Mouse (Mus musculus) urinary bladder, postnatal 4 days (tissue): Measurements from ENCODE around the gene Shd.
"Not testable (repeated sequence)": the region's sequence is repeated elsewhere in the genome, so short reads cannot be mapped to it uniquely, and the experiment has no call there.

ENCODE experiments used
- DNase-seq, 2 experiments: peaks; one replicate each; pipeline ENCODE4 v3.0.0; 2021 to 2022; ENCODE audit warnings: low spot score in 2 of 2

The Shd gene

DNA sequence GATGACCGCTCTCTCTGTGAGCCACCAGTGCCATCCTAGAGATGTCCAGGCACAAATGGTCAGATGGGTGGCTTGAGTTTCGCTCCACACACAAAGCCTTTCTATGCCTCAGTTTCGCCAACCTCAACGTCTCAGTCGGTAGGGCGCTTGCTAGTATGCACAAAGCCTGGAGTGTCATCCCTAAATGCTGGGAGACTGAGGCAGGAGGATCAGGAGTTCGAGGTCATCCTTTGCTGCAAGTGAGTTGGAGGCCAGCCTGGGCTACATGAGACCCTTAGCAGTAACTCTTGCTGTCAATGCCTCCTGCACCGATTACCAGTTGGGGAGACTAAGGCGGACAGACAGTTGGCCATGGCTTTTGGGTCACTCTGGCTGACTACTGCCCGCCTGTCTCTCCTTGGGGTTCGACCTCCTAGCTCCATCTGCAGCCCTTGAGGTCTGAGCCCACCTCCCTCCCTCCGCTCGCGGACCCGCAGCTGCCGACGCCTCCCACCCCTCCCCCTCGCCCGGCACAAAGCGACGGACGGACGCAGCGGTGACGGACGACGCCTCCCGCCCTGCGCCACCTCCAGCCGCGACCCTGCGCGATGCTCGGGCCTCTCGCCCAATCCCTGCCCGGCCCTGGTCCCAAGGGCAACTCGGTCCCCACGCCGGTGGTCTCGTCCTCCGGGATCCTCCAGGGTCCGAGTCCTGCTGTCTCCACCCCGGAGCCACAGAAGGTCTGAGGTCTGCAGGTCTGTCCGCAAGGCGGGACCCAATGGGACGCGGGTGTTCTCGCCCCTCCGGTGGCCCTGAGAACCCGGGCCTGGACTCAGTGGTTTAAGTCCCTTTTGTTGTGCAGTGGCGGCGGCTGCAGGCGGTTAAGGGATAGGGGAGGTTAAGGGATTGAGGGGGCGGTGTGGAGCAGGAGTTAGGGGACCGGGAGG, at the start of gene Shd:
Gene Shd (plus strand): TSS at position 502 of the 926 bp plus-strand sequence.
- no peak for DNase-seq

DNA sequence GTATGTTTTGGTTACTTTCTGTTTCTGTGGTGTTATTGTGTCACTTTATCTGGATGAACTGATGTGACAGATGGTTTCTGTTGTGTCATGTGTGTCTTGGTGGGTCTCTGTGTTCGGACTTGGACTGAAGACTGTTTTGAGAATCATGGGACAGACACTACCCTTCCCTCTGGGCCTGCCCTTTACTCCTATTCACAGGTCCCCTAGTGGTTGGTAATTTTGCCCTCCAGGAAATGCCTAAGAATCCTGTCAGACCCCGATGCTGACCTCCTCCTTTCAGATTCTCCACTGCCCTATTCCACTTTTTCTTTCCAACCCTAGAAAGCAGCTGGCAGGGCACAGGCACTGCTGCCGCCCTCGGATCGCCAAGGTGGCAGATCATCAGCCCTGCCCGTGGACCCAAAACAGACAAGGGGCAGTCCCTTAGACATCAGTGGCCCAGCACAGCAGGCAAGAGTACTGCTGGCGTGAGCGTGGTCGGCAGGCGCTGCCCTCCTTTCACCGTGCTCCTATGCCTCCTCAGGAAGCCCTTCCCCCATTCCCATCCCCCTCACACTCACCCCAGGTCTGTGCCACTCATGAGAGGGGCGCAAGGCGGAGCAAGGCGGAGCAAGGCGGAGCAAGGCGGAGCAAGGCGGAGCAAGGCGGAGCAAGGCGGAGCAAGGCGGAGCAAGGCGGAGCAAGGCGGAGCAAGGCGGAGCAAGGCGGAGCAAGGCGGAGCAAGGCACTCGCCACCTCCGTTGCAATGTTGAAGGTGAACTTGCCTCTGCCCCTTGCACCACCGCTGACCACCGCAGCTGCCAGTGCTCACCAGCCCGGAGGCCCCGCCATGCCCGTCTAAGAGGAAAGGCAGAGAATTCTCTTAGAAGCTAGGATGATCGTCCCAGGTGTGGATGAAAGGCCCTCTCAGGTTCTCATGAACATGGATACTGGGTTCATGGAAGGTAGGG, 38.4 kb upstream of the Shd start:
- peak; percentile 48 to 61 for DNase-seq

DNA sequence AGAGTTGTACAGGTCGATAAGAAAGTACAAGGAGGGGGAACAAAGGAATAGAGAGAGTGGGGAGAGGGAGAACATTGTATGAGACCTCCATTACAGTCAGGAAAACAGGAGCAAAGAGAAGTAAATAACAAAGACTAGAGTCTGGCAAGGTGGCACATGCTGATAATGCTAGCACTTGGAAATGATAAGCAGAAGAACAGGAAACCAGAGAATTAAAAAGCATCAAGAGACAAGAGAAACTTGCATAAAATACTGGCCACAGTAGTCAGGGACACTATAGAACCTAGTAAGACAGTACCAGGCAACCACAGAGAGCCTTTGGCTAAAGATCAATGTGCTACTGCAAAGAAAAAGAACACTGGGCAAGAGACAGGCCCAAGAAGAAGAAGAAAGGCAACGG, 37.6 kb upstream of the Shd start:
- DNase-seq = no peak

DNA sequence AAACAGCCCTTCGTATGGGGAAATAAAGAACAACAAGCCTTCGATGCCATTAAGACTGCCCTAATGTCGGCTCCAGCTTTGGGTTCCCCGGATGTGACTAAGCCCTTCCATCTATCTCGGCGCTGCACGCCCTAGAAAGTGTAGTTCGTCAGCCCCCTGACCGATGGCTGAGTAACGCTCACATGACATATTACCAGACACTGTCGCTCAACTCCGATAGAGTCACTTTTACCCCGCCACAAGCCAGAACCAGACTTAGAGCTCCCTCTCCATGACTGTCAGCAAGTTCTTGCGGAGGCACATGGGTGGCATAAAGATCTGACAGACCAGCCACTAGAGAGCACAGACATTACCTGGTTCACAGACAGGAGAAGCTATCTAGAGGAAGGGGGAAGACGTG, 37.1 kb upstream of the Shd start:
- DNase-seq = peak in 1 of 2 experiments; percentile 57

DNA sequence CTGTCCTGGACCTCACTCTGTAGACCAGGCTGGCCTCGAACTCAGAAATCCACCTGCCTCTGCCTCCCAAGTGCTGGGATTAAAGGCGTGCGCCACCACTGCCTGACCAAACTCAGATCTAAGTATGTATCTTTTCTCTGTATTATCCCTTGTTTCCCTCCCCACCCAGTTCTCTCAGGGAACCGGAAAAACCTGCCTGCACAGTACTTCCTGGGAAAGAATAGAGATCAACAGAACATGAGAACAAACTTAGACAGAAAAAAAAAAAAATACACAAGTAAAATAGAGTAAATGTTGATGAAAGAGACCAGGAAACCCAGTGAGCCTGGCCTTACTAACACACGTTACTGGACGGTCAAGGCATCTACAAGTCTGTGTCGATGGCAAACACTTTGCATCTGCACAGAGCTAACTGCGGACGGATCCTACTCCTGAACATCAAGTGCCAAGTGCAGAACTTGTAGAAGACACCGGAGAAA, 25.8 kb upstream of the Shd start:
- not testable (repeated sequence) for DNase-seq

DNA sequence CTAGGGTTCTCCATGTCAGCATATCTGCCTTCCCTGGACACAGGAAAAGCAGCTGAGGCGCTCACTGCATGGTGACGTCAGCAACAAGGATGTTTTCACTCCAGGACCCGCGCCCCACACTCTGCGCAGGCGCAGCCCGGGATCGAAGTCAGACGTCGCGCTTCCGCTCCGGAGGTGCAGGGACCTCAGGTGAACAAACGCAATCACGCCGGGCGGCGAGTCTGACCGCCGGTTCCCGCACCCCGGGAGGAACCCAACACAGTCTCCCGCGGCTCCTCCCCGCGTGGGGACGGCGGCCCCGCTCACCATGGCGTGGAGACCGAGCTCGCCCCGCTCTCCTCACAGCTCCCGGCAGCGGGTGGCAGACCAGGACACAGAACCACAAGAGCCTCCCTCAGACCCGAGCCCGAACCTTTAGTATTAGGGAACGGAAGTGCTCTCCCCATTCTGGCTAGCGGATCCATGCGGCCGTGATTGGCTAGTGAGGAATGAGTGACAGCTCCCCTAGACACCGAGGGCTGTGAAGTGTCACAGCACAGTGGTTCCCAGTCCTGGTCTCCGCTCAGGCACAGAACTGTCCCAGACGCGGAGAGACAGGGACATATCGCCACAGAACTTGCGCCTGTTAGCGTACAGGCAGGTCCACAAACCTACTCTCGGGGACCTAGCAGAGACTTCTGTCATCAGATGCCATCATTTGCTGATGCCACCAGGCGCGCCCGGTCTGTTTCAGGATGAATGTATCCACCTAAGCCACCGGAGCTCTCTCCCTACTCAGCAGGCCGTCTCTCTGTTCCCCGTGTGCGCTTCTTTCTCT, 25.2 kb upstream of the Shd start:
- peak; percentile 86 to 91 for DNase-seq

DNA sequence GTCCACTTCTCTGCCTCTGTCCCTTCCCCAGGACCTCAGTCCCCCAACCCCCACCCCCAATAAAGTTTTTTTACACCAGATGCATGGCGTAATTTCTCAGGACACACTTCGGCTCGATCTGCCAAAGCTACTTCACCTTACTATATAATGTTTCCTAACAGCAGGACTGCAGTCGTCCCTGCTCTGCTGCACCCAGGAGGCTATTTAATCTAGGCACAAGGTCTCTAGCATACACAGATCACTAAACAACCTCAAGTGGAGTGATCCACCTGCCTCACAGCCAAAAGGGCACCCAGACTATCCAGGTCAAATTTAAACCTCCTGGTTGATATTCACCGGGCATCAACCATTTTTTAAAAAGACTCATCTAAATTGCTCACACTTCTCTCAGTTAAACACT, 24.6 kb upstream of the Shd start:
- DNase-seq = no peak

DNA sequence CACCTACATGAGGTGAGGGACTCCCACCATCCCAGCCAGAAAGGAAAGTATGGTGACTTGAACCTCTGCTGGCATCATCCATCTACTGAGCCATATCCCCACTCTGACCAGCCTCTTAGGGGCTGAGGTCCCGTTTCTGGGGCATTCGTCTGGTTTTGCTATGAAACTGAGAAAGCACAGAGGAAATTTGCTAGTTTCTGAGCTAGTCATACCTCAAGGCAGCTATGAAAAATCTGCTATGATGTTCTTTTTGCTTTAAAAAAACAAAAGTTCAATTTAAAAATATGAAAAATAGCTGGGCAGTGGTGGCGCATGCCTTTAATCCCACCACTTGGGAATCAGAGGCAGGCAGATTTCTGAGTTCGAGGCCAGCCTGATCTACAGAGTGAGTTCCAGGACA, 21.6 kb upstream of the Shd start:
- no peak for DNase-seq

DNA sequence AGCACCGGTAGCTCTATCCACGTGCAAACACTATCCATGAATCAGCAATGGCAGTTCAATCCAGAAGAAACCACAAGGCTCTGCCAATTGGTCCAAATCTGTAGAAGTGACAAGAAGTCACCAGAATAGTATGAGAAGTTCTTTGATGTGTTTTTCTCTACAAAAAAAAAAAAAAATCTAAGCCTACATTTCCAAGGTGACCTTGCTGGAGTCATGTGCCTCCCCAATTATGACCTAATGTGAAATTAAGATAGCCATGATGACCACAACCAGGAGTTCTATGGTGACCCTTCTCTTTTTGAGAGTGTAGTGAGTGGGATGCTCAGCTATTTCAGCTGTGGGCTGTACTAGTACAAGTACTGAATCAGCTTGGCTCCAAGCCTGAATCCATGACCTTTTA, 20.9 kb upstream of the Shd start, which contains the start of gene Zfp119b:
Gene Zfp119b (minus strand): TSS at position 101 of the 400 bp plus-strand sequence.
- no peak for DNase-seq

DNA sequence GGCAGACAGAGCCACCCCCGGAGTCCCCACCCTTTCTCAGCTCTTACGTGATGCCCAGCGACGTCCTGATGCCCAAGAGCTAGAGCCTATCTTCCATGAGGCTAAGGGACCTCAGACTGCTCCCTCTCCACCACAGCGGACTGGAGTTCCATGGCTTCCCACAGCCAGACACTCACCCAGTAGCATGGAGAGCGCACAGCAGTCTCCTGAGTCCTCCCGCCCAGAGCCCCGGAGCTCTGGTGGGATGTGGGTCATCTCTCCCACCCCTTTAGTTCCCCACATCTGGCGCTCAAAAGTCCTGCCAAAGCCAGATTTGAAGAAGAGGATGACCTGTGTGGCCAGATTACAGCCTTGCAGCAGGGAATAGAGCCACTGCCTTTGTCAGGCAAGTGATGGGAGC, 19.7 kb upstream of the Shd start:
- peak in 1 of 2 experiments; percentile 54 for DNase-seq

DNA sequence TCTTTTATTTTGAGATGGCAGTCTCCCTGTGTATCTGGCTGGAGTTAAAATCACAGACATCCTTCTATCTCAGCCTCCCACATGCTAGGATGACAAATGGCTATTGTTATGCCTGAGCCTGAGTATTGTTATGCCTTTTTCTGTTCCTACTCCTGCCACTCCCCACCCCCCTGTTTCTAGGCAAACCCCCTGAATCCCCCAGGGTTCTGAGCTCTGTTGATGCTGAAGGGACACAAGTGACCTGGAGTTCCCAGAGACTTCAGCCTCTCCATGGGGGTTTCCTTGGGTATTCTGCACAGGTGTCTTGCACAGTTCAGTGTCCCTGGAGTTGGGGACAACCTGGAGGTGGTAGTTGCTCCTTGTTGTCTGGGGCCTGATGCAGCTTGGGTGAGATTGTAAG, 18.2 kb upstream of the Shd start:
- DNase-seq = no peak

DNA sequence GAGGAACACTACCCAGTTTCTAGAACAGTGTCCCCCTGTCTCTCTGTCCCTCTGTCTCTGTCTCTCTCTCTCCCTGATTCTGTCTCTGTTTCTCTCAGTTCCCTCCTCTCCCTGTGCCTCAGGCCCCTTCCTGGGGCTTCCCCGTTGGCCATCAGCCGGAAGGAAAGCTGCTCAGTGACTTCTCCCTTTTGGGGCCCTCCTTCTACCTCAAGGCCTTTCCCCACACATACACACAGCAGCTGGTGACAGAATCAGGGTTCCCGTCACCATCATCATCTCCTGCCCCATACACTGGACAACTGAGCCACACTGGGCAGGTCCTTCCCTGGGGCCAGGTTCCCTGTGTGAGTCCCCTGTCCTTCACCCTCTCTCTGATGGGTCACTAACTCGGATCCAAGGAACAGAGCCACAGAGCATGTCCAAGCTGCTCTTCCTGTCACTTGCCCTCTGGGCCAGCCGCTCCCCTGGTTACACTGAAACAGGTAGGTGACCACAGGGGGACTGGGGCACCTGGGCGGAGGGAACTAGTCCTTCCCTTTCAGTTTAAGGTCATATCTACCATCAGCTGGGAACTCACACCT, 17.7 kb upstream of the Shd start, which contains the start of gene Ebi3:
Gene Ebi3 (plus strand): TSS at position 194 of the 581 bp plus-strand sequence.
- DNase-seq = peak; percentile 17 to 57

DNA sequence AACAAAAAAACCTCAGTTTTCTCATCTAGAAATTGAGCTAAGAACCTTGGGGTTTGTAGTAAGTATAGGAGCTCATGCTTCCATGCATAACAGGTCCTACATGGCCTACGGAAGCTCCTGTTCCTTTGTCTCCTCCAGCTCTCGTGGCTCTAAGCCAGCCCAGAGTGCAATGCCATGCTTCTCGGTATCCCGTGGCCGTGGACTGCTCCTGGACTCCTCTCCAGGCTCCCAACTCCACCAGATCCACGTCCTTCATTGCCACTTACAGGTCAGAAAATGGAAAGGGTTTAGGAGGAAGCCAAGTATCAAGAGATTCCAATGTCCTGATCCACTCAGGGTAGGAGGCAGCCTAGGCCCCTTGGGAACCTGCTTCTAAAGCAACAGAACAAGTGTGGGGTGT, 16.5 kb upstream of the Shd start:
- DNase-seq = no peak

DNA sequence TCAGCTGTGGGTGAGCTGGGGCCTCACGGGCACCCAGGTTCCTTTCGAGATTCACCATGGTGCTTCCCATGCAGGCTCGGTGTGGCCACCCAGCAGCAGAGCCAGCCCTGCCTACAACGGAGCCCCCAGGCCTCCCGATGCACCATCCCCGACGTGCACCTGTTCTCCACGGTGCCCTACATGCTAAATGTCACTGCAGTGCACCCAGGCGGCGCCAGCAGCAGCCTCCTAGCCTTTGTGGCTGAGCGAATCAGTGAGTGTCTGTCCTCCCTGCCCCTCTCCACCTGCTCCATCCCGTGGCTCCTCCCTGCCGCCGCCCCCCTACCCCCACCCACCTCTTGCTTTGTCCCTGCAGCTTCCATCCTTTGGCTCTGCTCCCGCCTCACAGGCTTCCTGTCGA, 16.0 kb upstream of the Shd start:
- peak in 1 of 2 experiments; percentile 56 for DNase-seq

DNA sequence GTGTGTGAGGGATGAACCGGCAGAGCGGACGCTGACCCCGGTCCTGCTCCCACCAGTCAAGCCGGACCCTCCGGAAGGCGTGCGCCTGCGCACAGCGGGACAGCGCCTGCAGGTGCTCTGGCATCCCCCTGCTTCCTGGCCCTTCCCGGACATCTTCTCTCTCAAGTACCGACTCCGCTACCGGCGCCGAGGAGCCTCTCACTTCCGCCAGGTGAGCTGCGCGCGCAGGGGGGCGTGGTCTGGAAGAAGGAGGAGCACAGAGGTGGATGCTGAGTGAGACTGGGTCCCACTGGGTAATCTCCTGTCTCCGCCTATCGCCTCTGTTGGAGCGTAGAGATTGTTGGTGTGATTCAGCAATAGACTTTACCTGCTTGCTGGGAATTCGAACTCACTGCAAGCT, 14.1 kb upstream of the Shd start:
- peak; percentile 64 to 81 for DNase-seq

DNA sequence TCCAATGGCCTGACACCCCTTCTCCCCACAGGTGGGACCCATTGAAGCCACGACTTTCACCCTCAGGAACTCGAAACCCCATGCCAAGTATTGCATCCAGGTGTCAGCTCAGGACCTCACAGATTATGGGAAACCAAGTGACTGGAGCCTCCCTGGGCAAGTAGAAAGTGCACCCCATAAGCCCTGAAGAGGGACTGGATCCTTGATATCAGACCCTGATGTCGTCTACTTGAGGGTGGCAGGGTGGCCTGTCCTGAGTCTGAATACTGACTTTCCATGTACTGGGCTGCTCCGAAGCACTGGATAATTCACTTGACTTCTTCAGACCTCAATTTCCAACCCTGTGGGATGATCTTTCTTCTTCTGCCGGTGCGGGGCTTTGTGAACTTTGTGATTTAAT, 13.7 kb upstream of the Shd start:
- peak in 1 of 2 experiments; percentile 53 for DNase-seq

DNA sequence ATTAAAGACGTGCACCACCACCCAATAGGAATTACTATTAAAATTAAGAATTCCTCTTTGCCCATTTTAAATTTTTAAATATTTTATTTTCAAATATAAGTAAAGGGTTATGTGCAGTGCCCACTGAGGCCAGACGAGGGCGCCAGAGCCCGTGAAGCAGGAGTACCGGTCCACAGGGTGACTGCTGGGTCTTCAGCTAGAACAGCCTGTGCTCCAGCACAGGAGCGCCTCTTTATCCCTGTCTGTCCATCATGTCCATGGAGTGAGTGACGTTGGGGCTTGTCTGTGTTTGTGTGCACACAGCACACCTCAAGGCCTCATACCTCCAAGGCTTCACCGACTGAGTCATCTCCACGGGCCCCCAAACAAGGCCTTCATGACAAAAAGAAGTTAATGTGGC, 13.1 kb upstream of the Shd start:
- peak; percentile 51 to 81 for DNase-seq

DNA sequence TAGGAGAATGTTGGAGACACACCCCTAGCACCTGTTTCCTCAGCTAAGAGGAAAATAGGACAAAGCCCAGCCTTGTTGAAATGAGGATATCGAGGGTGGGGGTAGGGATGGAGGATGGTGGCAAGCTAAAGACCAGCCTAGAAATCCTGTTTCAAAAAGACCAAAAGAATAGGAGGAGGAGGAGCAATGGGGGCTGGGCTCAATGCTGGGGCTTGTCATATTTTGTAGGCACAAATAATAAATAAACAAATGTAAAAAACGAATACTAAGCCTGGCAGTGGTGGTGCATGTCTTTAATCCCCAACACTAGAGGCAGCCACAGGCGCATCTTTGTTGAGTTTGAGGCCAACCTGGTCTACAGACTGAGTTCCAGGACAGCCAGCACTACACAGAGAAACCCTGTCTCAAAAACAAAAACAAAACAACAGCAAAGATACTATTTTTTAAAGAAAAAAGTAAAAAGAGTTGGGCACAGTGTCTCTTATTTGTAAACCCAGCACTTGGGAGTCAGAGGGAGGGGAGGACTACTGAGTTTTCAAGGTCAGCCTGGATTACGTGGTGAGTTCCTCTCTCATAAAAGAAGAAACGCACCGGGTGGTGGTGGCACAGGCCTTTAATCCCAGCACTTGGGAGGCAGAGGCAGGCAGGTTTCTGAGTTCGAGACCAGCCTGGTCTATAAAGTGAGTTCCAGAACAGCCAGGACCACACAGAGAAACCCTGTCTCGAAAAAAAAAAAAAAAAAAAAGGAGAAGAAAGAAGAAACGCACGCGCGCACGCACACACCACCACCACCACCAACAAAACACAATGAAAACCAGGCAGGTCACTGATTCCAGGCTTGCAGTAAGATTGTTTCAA, 12.3 kb upstream of the Shd start:
- DNase-seq = no peak

DNA sequence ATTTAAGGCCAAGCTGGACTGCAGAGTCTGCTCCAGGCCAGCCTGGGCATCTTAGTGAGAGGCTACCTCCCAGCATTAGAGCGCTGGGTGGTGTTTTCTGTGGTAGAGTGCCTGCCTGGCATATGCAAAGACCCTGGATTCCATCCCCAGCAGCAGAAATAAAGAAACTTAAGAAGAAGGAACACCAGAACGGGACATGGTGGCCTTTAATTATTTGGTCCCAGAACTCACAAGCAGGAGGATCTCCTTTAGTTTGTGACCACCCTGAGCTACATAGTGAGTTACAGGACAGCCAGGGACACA, 11.7 kb upstream of the Shd start:
- no peak for DNase-seq
